Comparison of ENCODE assay signal across 11 mouse cellular contexts in the genomic region with DNA sequence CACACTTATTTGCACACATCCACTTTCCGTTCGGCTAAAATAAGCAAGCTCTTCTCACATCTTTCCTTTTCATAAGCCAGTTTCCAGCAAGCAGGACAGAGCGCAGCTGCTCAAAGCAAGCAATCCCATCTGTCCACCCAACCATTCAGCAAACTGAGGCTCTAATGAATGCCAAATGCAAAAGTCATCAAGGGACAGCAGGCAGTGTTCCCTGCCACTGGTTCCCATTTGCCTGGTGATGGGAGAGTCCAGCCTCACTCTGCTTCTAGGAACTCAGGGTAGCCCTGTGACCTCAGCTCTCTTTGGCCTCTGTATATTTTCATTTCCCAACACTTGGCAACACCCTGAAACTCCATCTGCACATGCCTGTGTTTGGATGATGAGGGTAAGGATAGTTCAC.
A peak's percentile ranks its signal among the peaks of the same experiment; 100 is the strongest.
DNase-seq lines count a peak whose midpoint lies in the region; ATAC-seq lines count a peak whose summit lies in the region.
"Had no signal": no experiment of that assay in that cellular context is flagged by ENCODE, and none has a peak within 500 bp of the region (broad histone marks: within the 10 kb centered on the region; RNA-seq: fewer than 3 reads in every experiment).

No protein-coding gene starts in this region.

- no peak overlapping the region for H3K9ac ChIP-seq in neural tube, embryonic 13.5 days

- WGBS in neural tube, embryonic 13.5 days, result 77% methylated on average over 3 of the region's 3 CpGs

- ATAC-seq in neural tube, embryonic 13.5 days (ENCODE audit: low read depth), result no peak
- ATAC-seq in CD4-positive, CD25-positive, alpha-beta regulatory T cell, adult 4 months, result no peak

- H3K4me3 ChIP-seq in neural tube, embryonic 13.5 days, result no peak overlapping the region

- H3K9me3 ChIP-seq in neural tube, embryonic 13.5 days, result no peaks in the 10 kb centered on the region; the same call in 1 of the 2 replicates

- H3K27ac ChIP-seq in neural tube, embryonic 13.5 days (replicated peaks), result peak overlapping the region; percentile 88

- intact Hi-C loops in heart, postnatal 36 days (cut with DNase I), result no loop called here
- intact Hi-C loops in left cerebral cortex, postnatal 25 days (cut with DNase I), result loop anchor here (5.0 kb wide), 1 partner anchor 191 kb away; a partner anchor contains a TSS

- no peaks in the 10 kb centered on the region for H3K36me3 ChIP-seq in neural tube, embryonic 13.5 days
- H3K36me3 ChIP-seq: G1E had no signal

- H3K4me2 ChIP-seq in neural tube, embryonic 13.5 days, result no peak overlapping the region

- H3K27me3 ChIP-seq in neural tube, embryonic 13.5 days, result no peaks in the 10 kb centered on the region

- no peak for DNase-seq in neural tube, embryonic 10.5 days (ENCODE audit: extremely low spot score, low spot score)
- peak; percentile 12 to 28 for DNase-seq in heart, postnatal 36 days
- peak; percentile 54 to 80 for DNase-seq in left cerebral cortex, postnatal 25 days (ENCODE audit: low spot score in 2 of 2)
- DNase-seq in skeletal muscle tissue, adult 2 months (ENCODE audit: low read depth, low spot score), result peak; percentile 77
- no peak for DNase-seq in adrenal gland, postnatal 25 days
- DNase-seq in ovary, postnatal 14 days (ENCODE audit: low spot score), result no peak
- DNase-seq: adrenal gland, postnatal 14 days; thymus, postnatal 4 days had no signal

- H3K4me1 ChIP-seq in neural tube, embryonic 13.5 days (replicated peaks), result peaks cover 42% of the 10 kb centered on the region

Comparison
In these comparisons a context has a peak if more than half of its experiments do, and no peak if none do; other contexts are left out.
1. DNase-seq: peak in heart, postnatal 36 days (2 of 2), left cerebral cortex, postnatal 25 days (2 of 2) and skeletal muscle tissue, adult 2 months (single experiment); none in neural tube, embryonic 10.5 days (single experiment), adrenal gland, postnatal 25 days (single experiment) and ovary, postnatal 14 days (single experiment).